Mouse (Mus musculus): ENCODE data around the gene Ralbp1. TPM values are rescaled to one million over a fixed set of nuclear protein-coding genes. Genes with fewer than 3 reads are reported as not detected.

Gene Ralbp1
- polyA plus RNA-seq, 1 experiment from 2014 or later = 95.3 TPM

GRCm38 (mm10) chr17:65845423-65845822, 40.2 kb downstream of the Ralbp1 start:
- ATAC-seq (ENCODE audit: insufficient read depth, low FRiP score, low read depth) = no peak
- Histone ChIP-seq H3K27me3 (replicated peaks) (no peaks in the 10 kb centered on the region), H3K36me3 (peaks cover 35% of the 10 kb centered on the region), H3K9ac (no peak overlapping the region), H3K9me3 (no peaks in the 10 kb centered on the region), H3K4me3 (replicated peaks) (no peak overlapping the region), H3K4me1 (no peaks in the 10 kb centered on the region), H3K4me2 (no peak overlapping the region), H3K27ac (no peak overlapping the region)
- 91% methylated on average over 6 of the region's 6 CpGs for WGBS

DNA sequence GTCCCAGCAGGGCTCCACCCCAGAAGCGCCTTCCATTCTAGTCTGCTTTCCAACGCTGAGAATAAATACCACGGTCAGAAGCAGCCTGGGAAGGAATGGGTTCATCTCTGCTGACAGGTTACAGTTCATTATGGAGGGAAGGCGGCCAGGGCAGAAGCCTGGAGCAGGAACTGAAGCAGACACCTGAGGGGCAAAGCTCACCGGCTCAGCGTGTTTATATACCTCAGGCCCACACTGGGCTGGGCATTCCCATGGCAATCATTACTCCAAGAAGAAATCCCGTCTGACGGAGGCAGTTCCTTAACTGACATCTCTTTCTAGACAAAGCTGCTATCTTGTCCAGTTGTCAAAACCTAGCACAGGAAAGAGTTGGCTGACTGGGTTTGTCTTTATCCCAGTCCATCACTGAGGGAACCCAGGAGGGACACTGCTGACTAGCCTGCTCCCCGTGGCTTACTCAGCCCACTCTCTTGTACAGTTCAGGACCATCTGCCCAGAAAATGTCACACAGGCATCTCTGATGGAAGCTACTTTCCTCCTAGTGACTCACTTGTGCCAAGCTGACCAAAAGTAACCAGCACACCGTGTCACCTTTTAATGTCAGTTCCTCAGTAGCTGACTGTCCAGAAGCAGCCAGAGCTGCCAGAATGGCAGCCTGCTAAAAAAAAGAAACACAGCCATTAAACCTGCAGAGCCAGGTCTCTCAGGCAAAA, 42.8 kb downstream of the Ralbp1 start:
- peaks cover 50% of the 10 kb centered on the region for H3K36me3 ChIP-seq
- no peak overlapping the region for H3K4me3 ChIP-seq (replicated peaks)
- no peak for ATAC-seq (ENCODE audit: insufficient read depth, low FRiP score, low read depth)
- H3K9me3 ChIP-seq = no peaks in the 10 kb centered on the region
- H3K9ac ChIP-seq = no peak overlapping the region
- WGBS = 86% methylated on average over 10 of the region's 10 CpGs
- H3K27ac ChIP-seq = no peak overlapping the region
- no peak overlapping the region for H3K4me2 ChIP-seq
- H3K27me3 ChIP-seq (replicated peaks) = no peaks in the 10 kb centered on the region
- H3K4me1 ChIP-seq = no peaks in the 10 kb centered on the region

DNA sequence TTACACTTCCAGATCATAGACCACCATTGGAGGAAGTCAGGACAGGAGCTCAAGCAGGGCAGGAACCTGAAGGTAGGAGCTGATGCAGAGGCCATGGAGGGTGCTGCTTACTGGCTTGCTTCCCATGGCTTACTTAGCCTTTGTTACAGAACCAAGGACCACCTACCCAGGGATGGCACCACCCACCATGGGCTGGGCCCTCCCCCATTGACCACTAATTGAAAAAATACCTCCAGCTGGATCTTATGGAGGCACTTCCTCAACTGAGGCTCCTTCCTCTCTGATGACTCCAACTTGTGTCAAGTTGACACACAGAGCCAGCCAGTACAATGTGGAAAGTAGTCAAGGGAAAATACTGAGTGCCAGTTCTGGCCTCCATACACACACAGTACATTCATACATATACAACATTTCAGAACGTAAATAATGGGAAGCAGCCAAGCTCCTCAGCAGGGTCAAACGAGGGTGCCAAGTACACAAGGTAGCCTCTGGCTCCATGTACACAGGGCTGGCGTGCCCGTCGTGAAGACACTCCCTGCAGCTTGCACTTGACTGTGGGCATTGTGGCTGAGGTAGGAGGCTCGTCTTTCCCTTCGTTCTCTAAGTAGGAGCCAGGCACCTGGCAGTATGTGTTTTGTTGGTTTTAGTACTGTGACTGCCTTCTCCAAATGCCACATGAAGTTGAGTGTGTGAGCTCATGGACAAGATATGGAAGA, 45.9 kb downstream of the Ralbp1 start:
- ATAC-seq (ENCODE audit: insufficient read depth, low FRiP score, low read depth) = no peak
- H3K9me3 ChIP-seq = no peaks in the 10 kb centered on the region
- no peak overlapping the region for H3K4me3 ChIP-seq (replicated peaks)
- 73% methylated on average over 7 of the region's 7 CpGs for WGBS
- peaks cover 59% of the 10 kb centered on the region for H3K36me3 ChIP-seq
- H3K27ac ChIP-seq = no peak overlapping the region
- H3K27me3 ChIP-seq (replicated peaks) = no peaks in the 10 kb centered on the region
- no peak overlapping the region for H3K4me2 ChIP-seq
- H3K4me1 ChIP-seq = no peaks in the 10 kb centered on the region
- H3K9ac ChIP-seq = no peak overlapping the region

GRCm38 (mm10) chr17:65836746-65837145, 48.9 kb downstream of the Ralbp1 start:
- Histone ChIP-seq H3K9me3 (no peaks in the 10 kb centered on the region), H3K36me3 (peaks cover 52% of the 10 kb centered on the region), H3K4me3 (replicated peaks) (no peak overlapping the region), H3K27ac (no peak overlapping the region), H3K4me1 (no peaks in the 10 kb centered on the region), H3K27me3 (replicated peaks) (no peaks in the 10 kb centered on the region), H3K9ac (no peak overlapping the region), H3K4me2 (no peak overlapping the region)
- 86% methylated on average over 3 of the region's 3 CpGs for WGBS
- no peak for ATAC-seq (ENCODE audit: insufficient read depth, low FRiP score, low read depth)

DNA sequence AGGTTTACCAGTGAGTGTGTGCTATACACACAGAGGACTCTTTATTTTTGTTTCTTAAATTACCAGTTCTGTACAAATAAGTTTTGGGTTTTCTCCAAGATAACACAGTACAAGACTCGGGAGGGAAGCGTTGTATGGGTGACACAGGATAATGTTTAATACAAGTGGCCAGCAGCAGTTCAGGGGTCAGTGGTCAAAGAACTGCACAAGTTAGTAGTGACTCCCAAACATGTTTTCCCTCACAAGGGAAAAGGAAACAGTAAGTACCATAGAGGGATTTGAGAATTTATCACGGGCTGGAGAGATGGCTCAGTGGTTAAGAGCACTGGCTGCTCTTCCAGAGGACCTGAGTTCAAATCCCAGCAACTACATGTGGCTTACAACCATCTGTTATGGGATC, 51.7 kb downstream of the Ralbp1 start:
- Histone ChIP-seq H3K27me3 (replicated peaks) (no peaks in the 10 kb centered on the region), H3K27ac (no peak overlapping the region), H3K9ac (no peak overlapping the region), H3K4me1 (no peaks in the 10 kb centered on the region), H3K4me3 (replicated peaks) (no peak overlapping the region), H3K9me3 (no peaks in the 10 kb centered on the region), H3K36me3 (peaks cover 56% of the 10 kb centered on the region), H3K4me2 (no peak overlapping the region)
- WGBS = 75% methylated on average over 3 of the region's 3 CpGs
- ATAC-seq (ENCODE audit: insufficient read depth, low FRiP score, low read depth) = no peak

DNA sequence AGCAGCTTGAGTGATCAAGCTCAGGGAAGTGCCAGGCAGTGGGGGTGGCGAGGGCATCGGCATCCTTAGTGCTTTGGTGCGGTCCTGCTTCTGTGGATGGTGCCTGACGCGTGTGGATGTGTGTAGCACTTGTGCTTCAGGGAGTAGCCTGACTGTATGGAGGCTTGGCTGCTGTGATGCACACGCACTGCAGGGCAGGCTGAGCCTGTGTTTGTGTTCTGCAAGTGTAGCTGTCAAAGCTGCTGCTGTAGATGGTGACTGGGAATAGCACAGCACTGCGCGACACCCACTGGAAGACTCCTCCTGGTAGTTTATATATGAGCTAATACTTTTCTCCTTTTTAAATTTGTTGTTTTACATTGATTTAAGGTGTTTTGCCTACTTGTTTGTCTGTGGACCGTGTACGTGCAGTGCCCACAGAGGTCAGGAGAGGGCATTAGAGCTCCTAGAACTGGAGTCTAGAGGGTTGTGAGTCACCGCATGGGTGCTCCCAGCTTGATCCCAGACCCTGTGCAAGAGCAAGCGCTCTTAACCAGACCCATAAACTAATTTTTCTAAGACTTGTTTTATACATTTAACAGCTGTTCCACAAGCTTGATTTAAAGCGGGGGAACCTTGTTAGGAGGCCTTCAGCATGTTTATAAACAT, 55.3 kb downstream of the Ralbp1 start:
- Histone ChIP-seq H3K9me3 (no peaks in the 10 kb centered on the region), H3K4me2 (no peak overlapping the region), H3K27me3 (replicated peaks) (no peaks in the 10 kb centered on the region), H3K9ac (no peak overlapping the region), H3K4me3 (replicated peaks) (no peak overlapping the region), H3K27ac (no peak overlapping the region), H3K36me3 (peaks cover 46% of the 10 kb centered on the region), H3K4me1 (no peaks in the 10 kb centered on the region)
- WGBS = 77% methylated on average over 13 of the region's 13 CpGs
- no peak for ATAC-seq (ENCODE audit: insufficient read depth, low FRiP score, low read depth)

DNA sequence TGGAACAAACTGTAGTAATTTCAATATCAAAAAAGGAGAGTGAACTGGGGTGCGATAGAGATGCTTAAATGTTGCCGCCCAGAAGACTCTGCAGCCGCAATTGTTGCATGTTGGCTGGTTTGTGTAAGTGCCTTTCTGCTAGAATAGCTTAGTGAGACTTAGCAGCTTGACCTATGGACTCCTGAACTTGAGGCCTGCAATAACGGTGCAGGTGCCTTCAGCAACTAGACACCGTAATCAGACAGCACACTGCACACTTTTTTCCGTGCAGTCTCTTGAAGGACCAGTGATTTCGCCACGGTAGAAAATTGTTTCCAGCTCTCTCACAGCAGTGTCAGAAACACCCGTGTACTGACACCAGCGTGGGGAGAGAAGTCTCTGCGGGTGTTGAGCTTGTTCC, 56.6 kb downstream of the Ralbp1 start:
- H3K36me3 ChIP-seq = peaks cover 50% of the 10 kb centered on the region
- H3K4me1 ChIP-seq = no peaks in the 10 kb centered on the region
- H3K9me3 ChIP-seq = no peaks in the 10 kb centered on the region
- H3K4me3 ChIP-seq (replicated peaks) = no peak overlapping the region
- no peak overlapping the region for H3K27ac ChIP-seq
- WGBS = 91% methylated on average over 11 of the region's 11 CpGs
- no peak for ATAC-seq (ENCODE audit: insufficient read depth, low FRiP score, low read depth)
- no peak overlapping the region for H3K4me2 ChIP-seq
- no peaks in the 10 kb centered on the region for H3K27me3 ChIP-seq (replicated peaks)
- no peak overlapping the region for H3K9ac ChIP-seq

DNA sequence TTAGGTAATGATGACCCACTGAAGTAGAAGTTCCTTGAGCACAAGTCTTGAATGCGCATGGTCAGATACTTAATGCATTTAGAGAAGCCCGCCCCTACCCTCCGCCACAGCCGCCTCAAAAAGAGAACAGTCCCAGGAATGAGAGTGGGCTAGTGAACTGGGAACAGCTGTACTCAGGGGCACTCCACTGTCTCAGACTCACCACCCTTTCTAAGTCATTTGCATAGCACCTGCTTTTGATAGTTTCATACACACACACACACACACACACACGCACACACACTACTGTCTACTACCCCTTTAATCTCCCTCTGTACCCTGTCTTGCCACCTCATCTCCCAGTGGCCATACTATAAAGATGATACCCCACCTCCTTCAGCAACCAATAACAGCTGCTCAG, 57.7 kb downstream of the Ralbp1 start:
- no peak overlapping the region for H3K4me3 ChIP-seq (replicated peaks)
- no peak for ATAC-seq (ENCODE audit: insufficient read depth, low FRiP score, low read depth)

DNA sequence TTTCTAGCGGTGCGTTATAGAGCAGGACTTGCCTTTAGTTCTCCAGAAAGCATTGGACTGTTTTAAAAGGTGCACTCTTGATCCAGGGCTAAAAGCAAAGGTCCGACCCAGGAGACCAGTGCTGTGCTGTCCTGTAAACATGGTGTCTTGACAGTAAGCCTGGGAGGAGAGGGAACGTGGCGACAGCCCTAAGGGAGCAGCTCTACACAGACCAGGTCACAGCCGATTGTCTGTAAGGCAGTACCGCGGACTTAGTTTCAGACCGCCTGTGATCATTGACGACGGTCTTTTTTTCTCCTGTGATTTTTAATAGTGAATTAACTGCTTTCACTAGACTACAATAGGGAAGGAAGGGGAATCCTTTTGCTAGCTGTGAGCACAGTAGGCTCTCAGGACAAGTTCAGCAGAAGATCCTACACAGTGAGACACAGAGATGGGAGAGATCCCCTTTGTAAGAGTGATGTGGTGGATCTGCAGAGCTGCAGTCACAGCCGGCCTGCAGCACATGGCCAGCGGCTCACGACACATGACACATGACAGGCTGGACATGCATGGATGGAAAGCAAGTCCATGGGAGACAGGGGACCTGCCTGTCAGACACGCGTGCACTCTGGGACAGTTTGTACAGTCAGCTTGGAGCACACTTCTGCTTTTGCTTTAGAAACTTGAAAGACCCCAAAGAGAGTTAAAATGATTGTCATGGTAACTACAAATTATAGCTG, 58.3 kb downstream of the Ralbp1 start:
- 88% methylated on average over 16 of the region's 16 CpGs for WGBS
- H3K27ac ChIP-seq = no peak overlapping the region
- ATAC-seq (ENCODE audit: insufficient read depth, low FRiP score, low read depth) = no peak
- H3K4me2 ChIP-seq = no peak overlapping the region
- no peak overlapping the region for H3K9ac ChIP-seq
- no peaks in the 10 kb centered on the region for H3K4me1 ChIP-seq
- no peaks in the 10 kb centered on the region for H3K9me3 ChIP-seq
- H3K4me3 ChIP-seq (replicated peaks) = no peak overlapping the region
- peaks cover 44% of the 10 kb centered on the region for H3K36me3 ChIP-seq
- H3K27me3 ChIP-seq (replicated peaks) = no peaks in the 10 kb centered on the region

More for the DNA sequence above, 57.7 kb downstream of the Ralbp1 start:
- 92% methylated on average over 5 of the region's 5 CpGs for WGBS
- Histone ChIP-seq H3K27ac (no peak overlapping the region), H3K9me3 (no peaks in the 10 kb centered on the region), H3K36me3 (peaks cover 44% of the 10 kb centered on the region), H3K27me3 (replicated peaks) (no peaks in the 10 kb centered on the region), H3K4me2 (no peak overlapping the region), H3K4me1 (no peaks in the 10 kb centered on the region), H3K9ac (no peak overlapping the region)

- Histone ChIP-seq H3K4me2 (no peak overlapping the region), H3K4me3 (replicated peaks) (no peak overlapping the region), H3K9me3 (no peaks in the 10 kb centered on the region), H3K27me3 (replicated peaks) (no peaks in the 10 kb centered on the region), H3K27ac (no peak overlapping the region), H3K9ac (no peak overlapping the region), H3K36me3 (peaks cover 47% of the 10 kb centered on the region), H3K4me1 (no peaks in the 10 kb centered on the region)
- ATAC-seq (ENCODE audit: insufficient read depth, low FRiP score, low read depth) = no peak
- 84% methylated on average over 9 of the region's 9 CpGs for WGBS
Measured at GRCm38 (mm10) chr17:65826257-65826656, 59.3 kb downstream of the Ralbp1 start.

GRCm38 (mm10) chr17:65824246-65824645, 61.4 kb downstream of the Ralbp1 start:
- H3K4me1 ChIP-seq = no peaks in the 10 kb centered on the region
- H3K27me3 ChIP-seq (replicated peaks) = no peaks in the 10 kb centered on the region
- H3K27ac ChIP-seq = no peak overlapping the region
- H3K36me3 ChIP-seq = peaks cover 29% of the 10 kb centered on the region
- no peaks in the 10 kb centered on the region for H3K9me3 ChIP-seq
- 92% methylated on average over 10 of the region's 10 CpGs for WGBS
- no peak overlapping the region for H3K4me3 ChIP-seq (replicated peaks)
- no peak for ATAC-seq (ENCODE audit: insufficient read depth, low FRiP score, low read depth)
- no peak overlapping the region for H3K4me2 ChIP-seq
- no peak overlapping the region for H3K9ac ChIP-seq

DNA sequence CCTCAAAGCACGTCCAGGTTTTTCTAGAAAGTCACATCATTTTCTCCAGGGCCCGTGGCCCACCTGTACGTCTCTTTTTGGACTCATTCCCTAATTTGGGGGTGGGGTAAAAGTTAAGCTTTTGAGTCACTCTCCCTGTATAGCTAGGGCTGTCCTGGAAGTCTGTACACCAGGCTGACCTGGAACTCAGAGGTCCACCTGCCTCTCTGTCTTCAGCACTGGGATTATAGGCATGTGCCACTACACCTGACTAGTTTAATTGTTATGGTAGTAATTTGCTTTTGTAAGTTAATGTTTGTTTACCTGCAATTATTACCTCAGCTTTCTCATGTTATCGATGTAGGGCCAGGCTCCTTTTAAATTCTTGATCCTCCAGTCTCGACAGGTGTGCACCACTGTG, 63.2 kb downstream of the Ralbp1 start:
- Histone ChIP-seq H3K9ac (no peak overlapping the region), H3K9me3 (no peaks in the 10 kb centered on the region), H3K4me1 (no peaks in the 10 kb centered on the region), H3K4me3 (replicated peaks) (no peak overlapping the region), H3K27me3 (replicated peaks) (no peaks in the 10 kb centered on the region), H3K36me3 (peaks cover 19% of the 10 kb centered on the region), H3K4me2 (no peak overlapping the region), H3K27ac (no peak overlapping the region)
- ATAC-seq (ENCODE audit: insufficient read depth, low FRiP score, low read depth) = no peak
- WGBS = 84% methylated on average over 5 of the region's 5 CpGs

All from stomach, embryonic 15.5 days (tissue).